17 mouse cellular contexts compared by ENCODE assay signal in genomic region chr2:180563841-180564240, GRCm38 (mm10). TPM values are rescaled to one million over a fixed set of nuclear protein-coding genes. Genes with fewer than 3 reads are reported as not detected.
DNase-seq lines count a peak whose midpoint lies in the region; ATAC-seq and TF ChIP-seq lines count a peak whose summit lies in the region.
"Had no signal": no experiment of that assay in that cellular context is flagged by ENCODE, and none has a peak within 500 bp of the region (broad histone marks: within the 10 kb centered on the region; RNA-seq: fewer than 3 reads in every experiment).

No protein-coding gene starts in this region.

- H3K27ac ChIP-seq in hindbrain, embryonic 11.5 days (ENCODE audit: low read depth, low read length) = no peak overlapping the region
- no peak overlapping the region for H3K27ac ChIP-seq in hindbrain, embryonic 10.5 days
- H3K27ac ChIP-seq in left cerebral cortex, adult 2 months = no peak overlapping the region
- H3K27ac ChIP-seq in forebrain, embryonic 16.5 days (ENCODE audit: low read length) = no peak overlapping the region
- H3K27ac ChIP-seq in neural tube, embryonic 13.5 days (replicated peaks) = no peak overlapping the region
- H3K27ac ChIP-seq: embryonic facial prominence, embryonic 10.5 days; limb, embryonic 13.5 days; liver, embryonic 14.5 days had no signal

- no peaks in the 10 kb centered on the region for H3K27me3 ChIP-seq in hindbrain, embryonic 11.5 days (ENCODE audit: control insufficient read depth, insufficient read depth, low read length)
- H3K27me3 ChIP-seq in hindbrain, embryonic 10.5 days (ENCODE audit: insufficient read depth, poor library complexity, severe bottlenecking) = peaks cover 7% of the 10 kb centered on the region; the same call in 1 of the 2 replicates
- H3K27me3 ChIP-seq in forebrain, embryonic 16.5 days (replicated peaks; ENCODE audit: control insufficient read depth, insufficient read depth, low read length) = no peaks in the 10 kb centered on the region
- no peaks in the 10 kb centered on the region for H3K27me3 ChIP-seq in neural tube, embryonic 13.5 days

- H3K36me3 ChIP-seq in hindbrain, embryonic 11.5 days (ENCODE audit: control insufficient read depth, insufficient read depth, low read length) = no peaks in the 10 kb centered on the region
- no peaks in the 10 kb centered on the region for H3K36me3 ChIP-seq in hindbrain, embryonic 10.5 days
- H3K36me3 ChIP-seq in forebrain, embryonic 16.5 days (ENCODE audit: control insufficient read depth, insufficient read depth) = no peaks in the 10 kb centered on the region
- no peaks in the 10 kb centered on the region for H3K36me3 ChIP-seq in neural tube, embryonic 13.5 days
- H3K36me3 ChIP-seq: embryonic facial prominence, embryonic 10.5 days; limb, embryonic 13.5 days had no signal

- TF ChIP-seq CTCF in left cerebral cortex, adult 2 months (IDR thresholded peaks at IDR 0.05) = no peak

- WGBS in hindbrain, embryonic 11.5 days = 44% methylated on average over 5 of the region's 5 CpGs
- 44% methylated on average over 5 of the region's 5 CpGs for WGBS in hindbrain, embryonic 10.5 days
- WGBS in forebrain, embryonic 16.5 days = 25% methylated on average over 5 of the region's 5 CpGs
- WGBS in neural tube, embryonic 13.5 days = 20% methylated on average over 5 of the region's 5 CpGs

- DNase-seq in hindbrain, embryonic 11.5 days (ENCODE audit: low spot score) = peak; percentile 18
- no peak for DNase-seq in hindbrain, embryonic 10.5 days (ENCODE audit: low spot score)
- DNase-seq in left cerebral cortex, postnatal 4 days = peak; percentile 18
- no peak for DNase-seq in left cerebral cortex, adult 2 months (ENCODE audit: extremely low spot score in 1 of 2, low spot score in 2 of 2)
- no peak for DNase-seq in left cerebral cortex, adult 18-20 months (ENCODE audit: low spot score in 2 of 2)
- DNase-seq: adrenal gland, postnatal 10 days; B cell, adult 2 months; cerebellum, adult 18-20 months; cerebellum, postnatal 36 days; gastrocnemius, postnatal 14 days; retina, postnatal 1 day; thymus, postnatal 4 days had no signal

- no peaks in the 10 kb centered on the region for H3K4me1 ChIP-seq in hindbrain, embryonic 11.5 days (replicated peaks; ENCODE audit: control insufficient read depth, insufficient read depth, low read length)
- H3K4me1 ChIP-seq in hindbrain, embryonic 10.5 days (replicated peaks) = peaks cover 9% of the 10 kb centered on the region; the same call in 1 of the 2 replicates
- peaks cover 10% of the 10 kb centered on the region; the same call in 1 of the 2 replicates for H3K4me1 ChIP-seq in forebrain, embryonic 16.5 days (replicated peaks; ENCODE audit: control insufficient read depth, insufficient read depth, low read length)
- peaks cover 16% of the 10 kb centered on the region for H3K4me1 ChIP-seq in neural tube, embryonic 13.5 days (replicated peaks)

- intact Hi-C loops in left cerebral cortex, postnatal 4 days (cut with DNase I) = loop anchor here (5.0 kb wide), 1 partner anchor 92 kb away; no protein-coding TSS in a partner anchor
- intact Hi-C loops in left cerebral cortex, adult 2 months (cut with DNase I) = loop anchor here (5.0 kb wide), 1 partner anchor 197 kb away; no protein-coding TSS in a partner anchor

- no peaks in the 10 kb centered on the region for H3K9me3 ChIP-seq in hindbrain, embryonic 11.5 days (ENCODE audit: control insufficient read depth, low read length)
- no peaks in the 10 kb centered on the region for H3K9me3 ChIP-seq in hindbrain, embryonic 10.5 days
- no peaks in the 10 kb centered on the region for H3K9me3 ChIP-seq in forebrain, embryonic 16.5 days (ENCODE audit: control insufficient read depth, low read length)
- no peaks in the 10 kb centered on the region for H3K9me3 ChIP-seq in neural tube, embryonic 13.5 days
- H3K9me3 ChIP-seq: embryonic facial prominence, embryonic 10.5 days; limb, embryonic 13.5 days had no signal

- H3K4me2 ChIP-seq in hindbrain, embryonic 11.5 days (replicated peaks; ENCODE audit: low read depth, low read length) = no peak overlapping the region
- no peak overlapping the region for H3K4me2 ChIP-seq in forebrain, embryonic 16.5 days (ENCODE audit: low read length)
- H3K4me2 ChIP-seq in neural tube, embryonic 13.5 days = no peak overlapping the region
- H3K4me2 ChIP-seq: limb, embryonic 13.5 days had no signal

- ATAC-seq in hindbrain, embryonic 11.5 days (ENCODE audit: low FRiP score) = 0 out of 2 replicates have a peak, but pooled peaks have one; percentile 38
- ATAC-seq in forebrain, embryonic 16.5 days = peak; percentile 49
- ATAC-seq in neural tube, embryonic 13.5 days (ENCODE audit: low read depth) = peak; percentile 59; the same call in 1 of the 2 replicates

- no peak overlapping the region for H3K9ac ChIP-seq in hindbrain, embryonic 11.5 days (ENCODE audit: low read depth, low read length)
- no peak overlapping the region for H3K9ac ChIP-seq in forebrain, embryonic 16.5 days (replicated peaks; ENCODE audit: low read depth, low read length)
- no peak overlapping the region for H3K9ac ChIP-seq in neural tube, embryonic 13.5 days
- H3K9ac ChIP-seq: limb, embryonic 13.5 days; liver, embryonic 14.5 days had no signal

- no peak overlapping the region for H3K4me3 ChIP-seq in hindbrain, embryonic 11.5 days (ENCODE audit: low read depth, low read length)
- H3K4me3 ChIP-seq in hindbrain, embryonic 10.5 days = no peak overlapping the region
- no peak overlapping the region for H3K4me3 ChIP-seq in left cerebral cortex, adult 2 months
- H3K4me3 ChIP-seq in forebrain, embryonic 16.5 days (replicated peaks; ENCODE audit: low read length) = no peak overlapping the region
- H3K4me3 ChIP-seq in neural tube, embryonic 13.5 days = no peak overlapping the region
- H3K4me3 ChIP-seq: embryonic facial prominence, embryonic 10.5 days; limb, embryonic 13.5 days had no signal

RNA-seq across cellular contexts. Expression of gene Mrgbp, which starts 17.3 kb away (rescaled TPM):
- 43.3 and 43.6 TPM in 2 replicates for polyA plus RNA-seq in hindbrain, embryonic 11.5 days (2014; fragmentation: Nextera tagmentation; extraction: Ambion mirVana)
- polyA plus RNA-seq in hindbrain, embryonic 10.5 days (2016; fragmentation: Nextera tagmentation; extraction: Ambion mirVana) = 39.2 and 39.3 TPM in 2 replicates
- total RNA-seq in left cerebral cortex, postnatal 4 days (2021) = 10 to 100 TPM; 25.9 to 28.9 TPM
- 10 to 100 TPM; 18.4 to 22.0 TPM for total RNA-seq in left cerebral cortex, adult 2 months (2021)
- polyA plus RNA-seq in forebrain, embryonic 16.5 days (2015; fragmentation: Nextera tagmentation; extraction: Ambion mirVana) = 49.3 and 50.6 TPM in 2 replicates
- polyA plus RNA-seq in neural tube, embryonic 13.5 days (2015; fragmentation: Nextera tagmentation; extraction: Ambion mirVana) = 40.1 and 43.8 TPM in 2 replicates
- 10 to 100 TPM; 19.2 to 19.4 TPM for total RNA-seq in left cerebral cortex, adult 18-20 months (2021)

RNA-seq across cellular contexts. Expression of gene Ogfr, which starts 25.2 kb away (rescaled TPM):
- polyA plus RNA-seq in hindbrain, embryonic 11.5 days (2014; fragmentation: Nextera tagmentation; extraction: Ambion mirVana) = 99.0 and 104 TPM in 2 replicates
- polyA plus RNA-seq in hindbrain, embryonic 10.5 days (2016; fragmentation: Nextera tagmentation; extraction: Ambion mirVana) = 96.4 and 105 TPM in 2 replicates
- total RNA-seq in left cerebral cortex, postnatal 4 days (2021) = 10 to 100 TPM; 76.3 to 79.2 TPM
- 10 to 100 TPM; 30.7 to 35.5 TPM for total RNA-seq in left cerebral cortex, adult 2 months (2021)
- polyA plus RNA-seq in forebrain, embryonic 16.5 days (2015; fragmentation: Nextera tagmentation; extraction: Ambion mirVana) = 81.8 and 85.5 TPM in 2 replicates
- polyA plus RNA-seq in neural tube, embryonic 13.5 days (2015; fragmentation: Nextera tagmentation; extraction: Ambion mirVana) = 79.3 and 80.9 TPM in 2 replicates
- total RNA-seq in left cerebral cortex, adult 18-20 months (2021) = 10 to 100 TPM; 31.2 to 33.7 TPM

RNA-seq across cellular contexts. Expression of gene Col9a3, which starts 33.7 kb away (rescaled TPM):
- 22.3 and 22.6 TPM in 2 replicates for polyA plus RNA-seq in hindbrain, embryonic 11.5 days (2014; fragmentation: Nextera tagmentation; extraction: Ambion mirVana)
- 10.2 and 14.3 TPM in 2 replicates for polyA plus RNA-seq in hindbrain, embryonic 10.5 days (2016; fragmentation: Nextera tagmentation; extraction: Ambion mirVana)
- 10 to 100 TPM; 22.5 to 22.6 TPM for total RNA-seq in left cerebral cortex, postnatal 4 days (2021)
- total RNA-seq in left cerebral cortex, adult 2 months (2021) = 1 to 10 TPM; 5.1 to 7.2 TPM
- polyA plus RNA-seq in forebrain, embryonic 16.5 days (2015; fragmentation: Nextera tagmentation; extraction: Ambion mirVana) = 50.8 and 51.5 TPM in 2 replicates
- polyA plus RNA-seq in neural tube, embryonic 13.5 days (2015; fragmentation: Nextera tagmentation; extraction: Ambion mirVana) = 69.2 and 73.5 TPM in 2 replicates
- 1 to 10 TPM; 3.5 to 4.4 TPM for total RNA-seq in left cerebral cortex, adult 18-20 months (2021)

Comparison
In these comparisons a context has a peak if more than half of its experiments do, and no peak if none do; other contexts are left out.
1. DNase-seq: peak in hindbrain, embryonic 11.5 days (single experiment) and left cerebral cortex, postnatal 4 days (single experiment); none in hindbrain, embryonic 10.5 days (single experiment), left cerebral cortex, adult 2 months (0 of 2) and left cerebral cortex, adult 18-20 months (0 of 2).
2. Peak in every context shown above with its lines, with median percentiles within 50 percentile points of each other: ATAC-seq.